Mouse (Mus musculus) MN1 (cell line): Measurements from ENCODE around the gene Gjc1.

Experiments used
- DNase-seq: peaks from one replicate; pipeline ENCODE4 v3.0.0-alpha.2; 2016; ENCODE audit warnings: low spot score

Gjc1 gene

GRCm38 (mm10) chr11:102819021-102819782 lies at the start of gene Gjc1:
Gjc1 (minus strand) TSS chr11:102819700.
- peak; percentile 80 for DNase-seq

GRCm38 (mm10) chr11:102864272-102864671 lies 44.8 kb upstream of the Gjc1 start:
- DNase-seq: peak; percentile 75

GRCm38 (mm10) chr11:102859933-102860332 lies 40.4 kb upstream of the Gjc1 start:
- no peak for DNase-seq

GRCm38 (mm10) chr11:102858951-102859350 lies 39.5 kb upstream of the Gjc1 start:
- no peak for DNase-seq

GRCm38 (mm10) chr11:102855941-102856340 lies 36.4 kb upstream of the Gjc1 start:
- no peak for DNase-seq

- DNase-seq: no peak
These were observed 34.3 kb upstream of the Gjc1 start for GRCm38 (mm10) chr11:102853760-102854159.

- DNase-seq: peak; percentile 74
These were observed 32.4 kb upstream of the Gjc1 start for GRCm38 (mm10) chr11:102851883-102852282.

- DNase-seq: no peak
These were observed 26.4 kb upstream of the Gjc1 start for GRCm38 (mm10) chr11:102845926-102846325.

- no peak for DNase-seq
These were observed 19.2 kb upstream of the Gjc1 start for GRCm38 (mm10) chr11:102838616-102839150.

- no peak for DNase-seq
These were observed 18.6 kb upstream of the Gjc1 start for GRCm38 (mm10) chr11:102838126-102838525.

GRCm38 (mm10) chr11:102837385-102837784 lies 17.9 kb upstream of the Gjc1 start:
- DNase-seq: no peak

- DNase-seq: no peak
These were observed 16.6 kb upstream of the Gjc1 start for GRCm38 (mm10) chr11:102836146-102836545.

GRCm38 (mm10) chr11:102835549-102835948 lies 16.0 kb upstream of the Gjc1 start, which contains the start of gene Higd1b:
Higd1b (plus strand) TSS chr11:102835849.
- DNase-seq: no peak

- no peak for DNase-seq
These were observed 14.7 kb upstream of the Gjc1 start for GRCm38 (mm10) chr11:102834219-102834618.

- DNase-seq: no peak
These were observed 13.3 kb upstream of the Gjc1 start for GRCm38 (mm10) chr11:102832700-102833297.

- no peak for DNase-seq
These were observed 10.8 kb upstream of the Gjc1 start for GRCm38 (mm10) chr11:102830276-102830675.

- DNase-seq: no peak
These were observed 7.6 kb upstream of the Gjc1 start for GRCm38 (mm10) chr11:102827097-102827496.

- DNase-seq: no peak
These were observed 7.0 kb upstream of the Gjc1 start for GRCm38 (mm10) chr11:102826476-102826875.

GRCm38 (mm10) chr11:102821231-102821630 lies 1.7 kb upstream of the Gjc1 start:
- DNase-seq: no peak

- no peak for DNase-seq
These were observed 932 bp upstream of the Gjc1 start for GRCm38 (mm10) chr11:102820432-102820831.

GRCm38 (mm10) chr11:102819783-102820385 lies 384 bp upstream of the Gjc1 start:
- no peak for DNase-seq

- DNase-seq: peak; percentile 40
These were observed 1.1 kb downstream of the Gjc1 start for GRCm38 (mm10) chr11:102818121-102819020.
